Mouse (Mus musculus) forebrain, embryonic 14.5 days (tissue): ENCODE results near the gene Il2. TPM values are rescaled to one million over a fixed set of nuclear protein-coding genes. Genes with fewer than 3 reads are reported as not detected.

Experiments used
- ATAC-seq: fragments of 200-750 bp; cut with Nextera tagmentation; 2 replicates; pipeline ENCODE4 v1.8.0; 2017; ENCODE audit warnings: mild to moderate bottlenecking, moderate library complexity
- DNase-seq: peaks from one replicate; pipeline ENCODE4 v3.0.0-alpha.2; 2015; ENCODE audit warnings: low spot score
- H3K27ac ChIP-seq: fragments of 300-500 bp; sonication (generic); 2 replicates; pipeline ENCODE4 v1.5.1; 2014; ENCODE audit warnings: low read depth, mild to moderate bottlenecking, control low read depth, low read length, moderate library complexity
- H3K27me3 ChIP-seq: fragments of 300-500 bp; sonication (generic); replicated peaks from 2 replicates; pipeline ENCODE4 v1.6.1; 2014; ENCODE audit warnings: low read length, control low read depth, mixed read lengths; ENCODE audit not compliant: control insufficient read depth, insufficient read depth
- H3K36me3 ChIP-seq: fragments of 300-500 bp; sonication (generic); 2 replicates; pipeline ENCODE4 v1.6.1; 2014; ENCODE audit warnings: low read length, control low read depth; ENCODE audit not compliant: control insufficient read depth, insufficient read depth
- H3K4me1 ChIP-seq: fragments of 300-500 bp; sonication (generic); 2 replicates; pipeline ENCODE4 v1.6.1; 2014; ENCODE audit warnings: antibody characterized with exemption, low read length, control low read depth; ENCODE audit not compliant: control insufficient read depth, insufficient read depth
- H3K4me2 ChIP-seq: fragments of 300-500 bp; sonication (generic); 2 replicates; pipeline ENCODE4 v1.6.1; 2014; ENCODE audit warnings: mild to moderate bottlenecking, control low read depth, low read length
- H3K4me3 ChIP-seq: fragments of 300-500 bp; sonication (generic); 2 replicates; pipeline ENCODE4 v1.5.1; 2014; ENCODE audit warnings: low read depth, low read length, control low read depth
- H3K9ac ChIP-seq: fragments of 300-500 bp; sonication (generic); 2 replicates; pipeline ENCODE4 v1.6.1; 2014; ENCODE audit warnings: mild to moderate bottlenecking, low read length, control low read depth, moderate library complexity
- H3K9me3 ChIP-seq: fragments of 300-500 bp; sonication (generic); replicated peaks from 2 replicates; pipeline ENCODE4 v1.6.1; 2016; ENCODE audit warnings: low read length, control low read depth, mixed read lengths; ENCODE audit not compliant: control insufficient read depth
- WGBS: fragments of 180-500 bp; shearing (Covaris S2); extraction: QIAGEN DNeasy Blood & Tissue Kit; methylation state at CpG from one replicate; pipeline ENCODE4 v1.1.7; 2014; 5-methylcytosine and 5-hydroxymethylcytosine counted together
- polyA plus RNA-seq: library from polyadenylated mRNA; unstranded; fragments of >200 nt; fragmentation: Nextera tagmentation; extraction: Ambion mirVana; gene quantifications from 2 replicates; pipeline ENCODE4 v1.2.1, GENCODE M21; 2014

Il2 gene
- polyA plus RNA-seq, 1 experiment from 2014 or later, result 0.58 TPM

DNA sequence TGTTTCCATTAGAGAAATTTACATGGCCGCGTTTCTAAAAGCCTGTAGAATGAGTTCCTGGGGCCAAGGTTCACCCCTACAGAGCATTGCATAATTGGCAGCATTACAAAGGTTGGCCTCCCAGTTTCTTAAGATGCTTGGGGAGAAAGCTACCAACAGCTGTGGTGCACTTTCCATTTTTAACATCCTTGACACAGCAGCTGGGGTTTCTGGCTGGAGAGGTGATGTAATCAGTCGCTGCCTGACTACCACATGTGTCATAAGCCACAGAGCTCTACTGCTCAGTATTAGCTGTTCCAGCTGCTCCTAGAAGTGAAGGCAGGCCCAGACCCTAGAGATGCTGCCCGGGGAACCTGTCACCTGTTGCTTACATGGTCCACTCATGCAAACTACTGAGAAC lies 2.5 kb upstream of the Il2 start:
- ATAC-seq (no peak), DNase-seq (no peak)
- H3K4me3 ChIP-seq, result no peak overlapping the region
- H3K27ac ChIP-seq, result no peak overlapping the region
- no peaks in the 10 kb centered on the region for H3K27me3 ChIP-seq
- H3K36me3 ChIP-seq, result no peaks in the 10 kb centered on the region
- H3K9me3 ChIP-seq, result no peaks in the 10 kb centered on the region
- H3K4me1 ChIP-seq, result no peaks in the 10 kb centered on the region
- no peak overlapping the region for H3K9ac ChIP-seq
- no peak overlapping the region for H3K4me2 ChIP-seq
- 62% methylated on average over 4 of the region's 4 CpGs for WGBS

DNA sequence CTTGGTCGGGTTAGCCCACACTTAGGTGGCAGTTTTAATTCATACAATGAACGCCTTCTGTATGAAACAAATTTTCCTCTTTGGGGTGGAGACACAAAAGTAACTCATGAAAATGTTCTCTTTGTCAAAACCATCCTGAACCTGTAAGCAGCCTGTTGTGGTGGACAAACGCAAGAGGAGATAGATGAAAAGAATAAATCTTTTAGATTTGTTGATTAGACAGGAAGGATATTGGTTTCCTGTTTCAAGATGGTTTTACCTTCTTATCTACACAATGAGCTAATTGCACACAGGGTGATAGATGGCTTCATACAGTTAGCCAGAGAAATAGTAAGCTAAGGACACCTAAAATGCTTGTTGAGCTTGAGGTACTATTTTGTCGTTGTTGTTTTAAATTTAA lies 403 bp upstream of the Il2 start:
- no peaks in the 10 kb centered on the region for H3K4me1 ChIP-seq
- H3K9me3 ChIP-seq, result no peaks in the 10 kb centered on the region
- H3K4me3 ChIP-seq, result no peak overlapping the region
- no peak overlapping the region for H3K4me2 ChIP-seq
- H3K9ac ChIP-seq, result no peak overlapping the region
- no peaks in the 10 kb centered on the region for H3K27me3 ChIP-seq
- no peak overlapping the region for H3K27ac ChIP-seq
- 91% methylated on average over 4 of the region's 4 CpGs for WGBS
- ATAC-seq, result no peak
- H3K36me3 ChIP-seq, result no peaks in the 10 kb centered on the region
- no peak for DNase-seq

DNA sequence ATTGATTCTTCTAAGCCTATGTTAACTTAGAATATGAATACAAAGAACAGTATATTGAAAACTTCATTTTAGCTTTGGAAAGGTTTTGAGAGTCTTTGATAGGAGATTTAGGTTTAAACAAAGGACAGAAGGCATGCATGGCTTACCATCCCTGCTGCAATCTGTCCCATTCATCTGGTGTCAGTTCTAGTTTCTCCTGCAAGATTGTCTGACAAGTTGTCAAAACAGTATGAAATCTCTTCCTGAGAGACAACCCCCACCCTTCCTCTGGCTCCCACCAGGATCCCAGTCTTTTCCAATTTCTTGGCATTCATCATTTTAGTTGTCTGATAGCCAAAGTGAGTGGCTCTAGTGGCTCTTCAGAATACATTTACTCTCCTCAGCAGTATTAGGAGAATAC lies 35.0 kb downstream of the Il2 start:
- no peak overlapping the region for H3K27ac ChIP-seq
- H3K9me3 ChIP-seq, result no peaks in the 10 kb centered on the region
- peak; percentile 79; the same call in 1 of the 2 replicates for ATAC-seq
- H3K9ac ChIP-seq, result no peak overlapping the region
- H3K27me3 ChIP-seq, result no peaks in the 10 kb centered on the region
- DNase-seq, result peak; percentile 68
- no peak overlapping the region for H3K4me3 ChIP-seq
- no peak overlapping the region for H3K4me2 ChIP-seq
- no peaks in the 10 kb centered on the region for H3K4me1 ChIP-seq
- no peaks in the 10 kb centered on the region for H3K36me3 ChIP-seq

DNA sequence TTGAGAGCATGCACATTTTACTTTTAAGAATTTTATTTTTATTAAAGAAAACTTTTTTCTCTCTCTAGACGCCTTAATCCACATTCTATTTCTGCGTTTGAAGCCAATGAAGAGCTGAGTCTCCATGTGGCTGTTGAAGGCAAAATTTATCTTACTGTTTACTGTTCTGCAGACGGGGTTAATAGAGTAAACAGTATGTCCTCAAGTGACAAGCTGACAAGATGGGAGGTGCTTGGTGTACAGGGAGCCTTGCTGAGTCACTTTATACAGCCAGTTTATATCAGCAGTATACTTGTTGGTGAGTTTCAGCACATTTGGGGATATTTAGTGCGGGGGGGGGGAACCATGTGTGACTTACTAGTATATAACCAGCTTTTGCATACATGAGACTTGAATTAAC lies 40.9 kb downstream of the Il2 start:
- no peak overlapping the region for H3K4me2 ChIP-seq
- no peak for ATAC-seq
- no peaks in the 10 kb centered on the region for H3K27me3 ChIP-seq
- no peaks in the 10 kb centered on the region for H3K9me3 ChIP-seq
- no peak overlapping the region for H3K4me3 ChIP-seq
- H3K27ac ChIP-seq, result no peak overlapping the region
- no peak for DNase-seq
- H3K36me3 ChIP-seq, result no peaks in the 10 kb centered on the region
- no peaks in the 10 kb centered on the region for H3K4me1 ChIP-seq
- H3K9ac ChIP-seq, result no peak overlapping the region
- 82% methylated on average over 4 of the region's 4 CpGs for WGBS

DNA sequence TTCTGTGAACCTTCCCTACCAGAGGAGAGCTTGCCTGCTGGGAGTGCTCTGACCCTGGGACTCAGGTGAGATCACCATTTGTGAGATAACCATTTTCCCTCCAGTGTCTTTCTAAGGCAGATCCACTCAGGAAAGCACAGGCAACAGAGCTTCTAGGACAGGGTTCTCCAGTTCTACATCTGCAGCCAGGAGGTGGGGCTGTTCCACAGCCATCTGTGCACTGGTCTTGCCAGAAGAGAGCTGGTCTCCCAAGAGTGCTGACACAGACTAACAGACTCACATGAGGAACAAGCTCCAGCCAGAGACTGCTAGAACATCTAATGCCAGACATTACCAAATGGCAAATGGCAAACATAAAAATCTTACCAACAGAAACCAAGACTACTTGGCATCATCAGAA lies 52.5 kb downstream of the Il2 start:
- ATAC-seq (no peak), DNase-seq (peak; percentile 2)
- Histone ChIP-seq H3K9me3 (0 out of 2 replicates have a peak, but pooled peaks cover 3% of the 10 kb centered on the region), H3K4me3 (no peak overlapping the region), H3K9ac (no peak overlapping the region), H3K27me3 (no peaks in the 10 kb centered on the region), H3K4me1 (no peaks in the 10 kb centered on the region), H3K4me2 (no peak overlapping the region), H3K27ac (no peak overlapping the region), H3K36me3 (no peaks in the 10 kb centered on the region)

Other genes with a start within 250 kb of the Il2 start
- gene Adad1, start 62.4 kb downstream of the Il2 start, polyA plus RNA-seq, result 0.11 and 0.43 TPM in 2 replicates
- not detected in 2 replicates for gene Il21, start 106.7 kb upstream of the Il2 start, polyA plus RNA-seq
- gene Bbs12, start 186.6 kb upstream of the Il2 start, polyA plus RNA-seq, result 5.9 and 6.8 TPM in 2 replicates
- gene Cetn4, start 186.7 kb upstream of the Il2 start, polyA plus RNA-seq, result 1.6 and 2.0 TPM in 2 replicates
- 0.36 and 0.52 TPM in 2 replicates for gene Fgf2, start 222.4 kb upstream of the Il2 start, polyA plus RNA-seq